ENCODE assay signal across 24 mouse cellular contexts in the genomic region with DNA sequence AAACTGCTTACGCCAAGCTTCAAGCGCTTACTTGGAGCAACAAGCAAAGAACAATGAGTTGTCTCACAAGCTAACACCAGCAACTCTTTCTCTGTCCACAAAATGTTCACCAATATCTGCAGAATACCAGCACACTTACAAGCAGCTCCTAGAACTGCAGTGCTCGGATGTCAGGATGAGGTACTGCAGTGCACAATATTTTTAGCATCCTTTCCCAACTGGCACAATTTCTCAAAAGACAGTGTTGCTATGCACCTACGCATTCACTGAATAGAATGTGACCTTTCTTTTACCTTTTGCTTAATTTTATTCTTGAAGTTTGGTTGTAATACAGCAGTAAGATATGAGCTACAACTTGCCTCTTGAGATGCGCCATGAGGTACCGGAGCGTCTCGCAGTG. TPM values are rescaled to one million over a fixed set of nuclear protein-coding genes. Genes with fewer than 3 reads are reported as not detected.
DNase-seq lines count a peak whose midpoint lies in the region; TF ChIP-seq lines count a peak whose summit lies in the region.
"Had no signal": no experiment of that assay in that cellular context is flagged by ENCODE, and none has a peak within 500 bp of the region (broad histone marks: within the 10 kb centered on the region; RNA-seq: fewer than 3 reads in every experiment).

No protein-coding gene starts in this region.

- no peak overlapping the region for H3K4me3 ChIP-seq in heart, embryonic 10.5 days
- no peak overlapping the region for H3K4me3 ChIP-seq in left cerebral cortex, adult 2 months
- no peak overlapping the region for H3K4me3 ChIP-seq in cortical plate, adult 2 months (ENCODE audit: insufficient read depth, low read length)
- H3K4me3 ChIP-seq: embryonic facial prominence, embryonic 12.5 days; embryonic facial prominence, embryonic 15.5 days; forebrain, embryonic 15.5 days; heart, embryonic 13.5 days; hindbrain, embryonic 12.5 days; hindbrain, embryonic 15.5 days; intestine, embryonic 15.5 days had no signal

- no peaks in the 10 kb centered on the region for H3K27me3 ChIP-seq in heart, embryonic 10.5 days (ENCODE audit: insufficient read depth, poor library complexity, severe bottlenecking)
- H3K27me3 ChIP-seq: embryonic facial prominence, embryonic 12.5 days; embryonic facial prominence, embryonic 15.5 days; forebrain, embryonic 15.5 days; heart, embryonic 13.5 days; hindbrain, embryonic 12.5 days; hindbrain, embryonic 15.5 days; intestine, embryonic 15.5 days had no signal

- H3K27ac ChIP-seq in heart, embryonic 10.5 days: no peak overlapping the region
- H3K27ac ChIP-seq in left cerebral cortex, adult 2 months: peak overlapping the region; percentile 73
- peak overlapping the region; percentile 16; the same call in 1 of the 2 replicates for H3K27ac ChIP-seq in cortical plate, adult 2 months (ENCODE audit: insufficient read depth, low read length)
- H3K27ac ChIP-seq: embryonic facial prominence, embryonic 12.5 days; embryonic facial prominence, embryonic 15.5 days; forebrain, embryonic 15.5 days; heart, embryonic 13.5 days; hindbrain, embryonic 12.5 days; hindbrain, embryonic 15.5 days; intestine, embryonic 15.5 days had no signal

- no peak for TF ChIP-seq POLR2A in cortical plate, adult 2 months (IDR thresholded peaks at IDR 0.05; ENCODE audit: extremely low read depth, insufficient read depth, low read length)

- peaks cover 16% of the 10 kb centered on the region for H3K36me3 ChIP-seq in heart, embryonic 10.5 days
- H3K36me3 ChIP-seq: embryonic facial prominence, embryonic 15.5 days had no signal

- TF ChIP-seq CTCF in left cerebral cortex, adult 2 months (IDR thresholded peaks at IDR 0.05): peak; percentile 17
- TF ChIP-seq CTCF in cortical plate, adult 2 months (IDR thresholded peaks at IDR 0.05; ENCODE audit: extremely low read depth, insufficient read depth, low read length): no peak

- intact Hi-C loops in left cerebral cortex, adult 2 months (cut with DNase I): no loop called here
- intact Hi-C loops in left cerebral cortex, postnatal 4 days (cut with DNase I): no loop called here
- intact Hi-C loops in left cerebral cortex, postnatal 36 days (cut with DNase I): no loop called here

- peak; percentile 30 for DNase-seq in heart, embryonic 10.5 days (ENCODE audit: low spot score)
- no peak for DNase-seq in heart, postnatal 4 days
- DNase-seq in left cerebral cortex, adult 2 months (ENCODE audit: extremely low spot score in 1 of 2, low spot score in 2 of 2): no peak
- DNase-seq in left cerebral cortex, postnatal 4 days: no peak
- DNase-seq in telencephalon, adult 2 months (ENCODE audit: low read depth, low spot score): peak; percentile 58
- no peak for DNase-seq in left cerebral cortex, postnatal 36 days (ENCODE audit: low spot score in 2 of 2)
- DNase-seq: adrenal gland, adult 8-10 months; adrenal gland, postnatal 25 days; cerebellum, adult 18-20 months; cerebellum, adult 9-10 months; cerebellum, postnatal 14 days; gastrocnemius, postnatal 25 days; heart, adult 18-20 months; heart, postnatal 14 days had no signal

- 93% methylated on average over 8 of the region's 8 CpGs for WGBS in heart, embryonic 10.5 days

- H3K9me3 ChIP-seq in heart, embryonic 10.5 days: no peaks in the 10 kb centered on the region
- H3K9me3 ChIP-seq: embryonic facial prominence, embryonic 12.5 days; embryonic facial prominence, embryonic 15.5 days; forebrain, embryonic 15.5 days; heart, embryonic 13.5 days; hindbrain, embryonic 12.5 days; hindbrain, embryonic 15.5 days; intestine, embryonic 15.5 days had no signal

- peaks cover 7% of the 10 kb centered on the region for H3K4me1 ChIP-seq in heart, embryonic 10.5 days
- H3K4me1 ChIP-seq in cortical plate, adult 2 months (ENCODE audit: control insufficient read depth, insufficient read depth, low read length): peaks cover 11% of the 10 kb centered on the region; the same call in 1 of the 2 replicates
- H3K4me1 ChIP-seq: forebrain, embryonic 15.5 days; hindbrain, embryonic 12.5 days; hindbrain, embryonic 15.5 days; intestine, embryonic 15.5 days had no signal

RNA-seq across cellular contexts. Expression of a gene that starts 34.2 kb away (rescaled TPM):
- 0.16 and 0.45 TPM in 2 replicates for polyA plus RNA-seq in heart, embryonic 10.5 days (2016; fragmentation: Nextera tagmentation; extraction: Ambion mirVana)
- total RNA-seq in heart, postnatal 4 days (2021): under 1 TPM in 1 of 2 experiments, not detected in 1; 0.14 TPM
- total RNA-seq in left cerebral cortex, adult 2 months (2021): under 1 TPM; 0.12 to 0.25 TPM
- under 1 TPM; 0.08 to 0.12 TPM for total RNA-seq in left cerebral cortex, postnatal 4 days (2021)
- polyA plus RNA-seq in cortical plate, adult 2 months (2012; rRNA removed): 0.13 and 0.23 TPM in 2 replicates
- total RNA-seq in left cerebral cortex, postnatal 36 days (2021): under 1 TPM; 0.09 to 0.10 TPM
- total RNA-seq: adrenal gland, postnatal 25 days; heart, postnatal 14 days; hematopoietic stem cell, adult 5-6 weeks had no signal
- polyA plus RNA-seq: CD4-positive, CD25-positive, alpha-beta regulatory T cell, adult 4 months had no signal

Comparison
In these comparisons a context has a peak if more than half of its experiments do, and no peak if none do; other contexts are left out.
1. DNase-seq: peak in heart, embryonic 10.5 days (single experiment) and telencephalon, adult 2 months (single experiment); none in heart, postnatal 4 days (single experiment), left cerebral cortex, adult 2 months (0 of 2), left cerebral cortex, postnatal 4 days (single experiment) and left cerebral cortex, postnatal 36 days (0 of 2).